Mouse (Mus musculus) right cerebral cortex, postnatal 36 days (tissue): ENCODE measurements around the gene Tenm3.

Experiments
- DNase-seq, 2 experiments: peaks; one replicate each; pipeline ENCODE4 v3.0.0; 2022; ENCODE audit warnings: low spot score in 2 of 2, mixed read lengths in 1 of 2

Gene Tenm3

DNA sequence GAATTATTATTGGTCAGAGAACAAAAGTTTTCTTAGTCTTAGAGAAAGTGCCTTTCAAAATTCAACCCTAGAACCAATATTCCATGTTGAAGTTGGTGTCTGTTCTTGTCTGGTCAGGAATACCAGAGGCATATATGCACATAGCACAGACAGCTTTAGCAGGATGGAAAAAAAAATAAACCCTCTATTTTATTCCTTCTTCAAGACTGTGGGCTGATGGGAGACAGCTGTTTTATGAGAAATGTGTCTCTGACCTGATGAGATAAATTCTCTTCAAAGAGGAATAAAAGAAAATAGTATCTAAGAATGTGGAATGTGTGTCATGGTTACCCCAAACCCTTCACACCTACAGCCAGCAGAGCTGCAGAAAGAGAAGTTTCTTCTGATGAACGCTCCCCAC is 173.4 kb downstream of the Tenm3 start:
- no peak for DNase-seq

DNA sequence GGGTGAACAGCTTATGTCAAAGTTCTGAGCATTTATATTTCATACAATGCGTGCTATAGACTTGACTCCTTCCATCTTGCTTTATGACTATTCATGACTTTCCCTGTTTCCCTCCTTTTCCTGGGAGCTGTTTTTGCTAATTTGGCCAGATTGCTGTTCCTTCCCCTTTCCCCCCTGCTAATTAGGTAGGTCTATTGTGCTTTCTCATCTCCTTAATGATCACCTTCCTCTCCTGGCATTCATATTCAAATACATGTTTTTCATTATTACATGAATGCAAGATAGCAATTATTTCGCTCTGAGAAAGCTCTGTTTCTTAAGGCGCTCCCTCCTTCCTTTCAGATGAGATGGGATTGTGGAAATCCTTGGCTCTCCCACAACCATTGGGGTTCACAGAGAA is 178.6 kb downstream of the Tenm3 start:
- no peak for DNase-seq

DNA sequence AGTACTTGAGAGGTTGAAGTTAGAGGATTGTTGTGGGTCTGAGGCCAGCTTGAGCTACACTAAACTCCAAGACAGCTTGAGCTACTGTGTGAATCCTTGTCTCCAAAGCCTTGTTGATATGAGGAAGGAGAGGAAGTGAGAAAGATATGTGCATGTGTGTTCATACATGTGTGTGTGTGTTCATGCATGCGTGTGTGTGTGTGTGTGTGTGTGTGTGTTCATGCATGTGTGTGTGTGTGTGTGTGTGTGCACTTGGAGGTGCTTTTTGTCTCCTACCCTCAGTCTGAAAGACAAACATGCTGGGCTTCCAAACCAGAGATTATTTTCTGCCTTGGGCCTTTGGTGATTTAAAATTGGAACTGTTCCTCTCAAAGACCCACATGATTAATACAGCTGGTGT is 184.5 kb downstream of the Tenm3 start:
- DNase-seq = no peak

DNA sequence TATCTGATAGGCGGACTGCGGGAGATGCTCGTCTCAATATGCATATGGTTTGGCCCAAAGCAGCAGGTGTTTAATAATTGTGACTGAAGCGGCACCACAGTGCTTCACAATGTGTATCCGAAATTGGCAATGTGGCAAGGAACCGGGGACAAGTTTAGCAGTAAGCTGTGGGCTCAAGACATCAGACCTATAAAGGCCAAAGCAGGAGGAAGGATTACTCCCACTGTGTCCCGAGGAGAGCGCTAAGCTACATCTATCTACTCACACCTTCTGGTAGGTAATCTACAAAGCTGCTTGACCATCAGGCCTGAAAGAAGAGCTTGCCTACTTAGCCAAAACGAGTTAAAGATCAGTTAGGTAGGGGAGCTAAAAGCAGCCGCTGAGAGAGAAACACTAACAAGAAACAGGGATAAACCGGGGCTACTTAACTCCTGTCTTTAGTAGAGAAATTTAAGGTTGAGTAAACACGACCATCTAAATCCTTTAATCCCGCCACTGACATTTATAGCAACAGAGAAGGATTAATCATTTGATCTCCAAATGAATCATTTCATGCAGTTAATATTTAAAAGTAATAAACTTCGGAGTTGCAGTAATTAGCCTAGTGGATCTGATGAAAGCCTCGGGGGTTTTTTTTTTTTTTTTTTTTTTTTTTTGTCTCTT is 188.2 kb downstream of the Tenm3 start:
- no peak for DNase-seq

DNA sequence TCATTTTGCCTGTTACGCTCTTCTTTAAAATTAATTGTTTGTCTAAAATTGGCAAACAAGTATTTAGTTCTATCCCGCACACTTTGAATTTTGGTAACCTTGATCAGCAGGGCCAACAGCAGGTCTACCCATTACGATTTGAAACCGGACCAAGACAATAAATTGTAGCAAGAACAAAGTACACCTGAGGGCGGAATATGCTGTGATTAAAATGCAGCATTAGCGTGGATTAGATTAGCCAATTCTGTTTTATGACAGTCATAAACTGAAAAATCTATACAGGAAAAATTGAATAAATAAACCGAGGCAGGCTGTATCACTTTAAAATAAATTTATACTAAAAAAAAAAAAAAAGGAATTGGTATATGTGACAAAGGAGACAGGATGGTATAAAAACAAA is 193.9 kb downstream of the Tenm3 start:
- DNase-seq = no peak

DNA sequence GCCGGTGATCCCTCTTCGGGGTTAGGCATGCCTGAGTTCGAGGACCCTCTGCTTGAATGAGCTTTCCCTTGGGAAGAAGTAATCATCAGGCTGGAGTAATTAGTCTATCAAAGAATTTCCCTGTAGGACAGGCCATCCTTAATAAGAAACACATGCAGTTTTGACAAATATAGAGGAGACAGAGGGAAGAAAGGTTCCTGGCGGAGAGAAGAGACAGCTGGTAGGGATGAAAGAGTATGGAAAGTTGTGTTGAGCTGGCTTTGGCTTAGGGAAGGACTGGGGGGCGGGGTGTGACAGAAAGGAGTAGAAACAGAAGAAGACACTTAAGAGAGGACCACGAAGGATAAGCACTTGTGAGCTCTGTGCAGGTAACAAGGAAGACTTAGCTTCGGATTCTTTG is 194.3 kb downstream of the Tenm3 start:
- DNase-seq = no peak

DNA sequence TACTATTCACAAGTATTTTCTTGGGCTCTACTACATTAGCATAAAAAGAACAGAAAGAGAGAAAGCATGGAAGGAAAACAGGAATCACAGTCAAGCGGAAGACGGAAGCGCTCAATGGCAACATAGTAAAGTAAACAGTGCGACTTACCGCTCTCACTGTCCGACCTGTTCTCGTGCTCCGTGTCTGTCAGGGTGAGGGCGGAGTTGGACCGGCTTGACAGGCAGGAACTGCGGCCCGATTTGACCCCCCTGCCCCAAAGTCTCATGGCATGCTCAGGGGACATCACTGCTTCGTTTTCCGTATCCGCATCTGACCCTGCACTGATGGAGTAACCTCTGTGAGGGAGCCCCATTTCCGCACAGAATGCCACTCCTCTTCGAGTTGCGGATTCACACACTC is 197.6 kb downstream of the Tenm3 start:
- DNase-seq = no peak

DNA sequence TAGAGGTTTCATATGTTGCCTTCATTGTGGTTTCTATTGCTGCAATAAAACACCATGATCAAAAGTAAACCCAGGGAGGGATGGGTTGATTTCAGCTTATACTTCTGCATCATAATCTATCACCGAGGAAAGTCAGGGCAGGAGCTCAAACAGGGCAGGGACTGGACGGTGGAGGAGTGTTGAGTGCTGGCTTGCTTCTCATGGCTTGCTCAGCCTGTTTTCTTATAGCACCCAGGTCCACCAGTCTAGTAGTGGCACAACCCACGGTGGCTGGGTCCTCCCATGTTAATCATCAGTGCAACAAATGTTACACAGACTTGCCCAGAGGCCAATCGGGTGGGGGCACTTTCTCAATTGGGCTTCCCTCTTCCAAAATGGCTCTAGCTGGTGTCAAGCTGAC is 205.6 kb downstream of the Tenm3 start:
- DNase-seq = no peak

DNA sequence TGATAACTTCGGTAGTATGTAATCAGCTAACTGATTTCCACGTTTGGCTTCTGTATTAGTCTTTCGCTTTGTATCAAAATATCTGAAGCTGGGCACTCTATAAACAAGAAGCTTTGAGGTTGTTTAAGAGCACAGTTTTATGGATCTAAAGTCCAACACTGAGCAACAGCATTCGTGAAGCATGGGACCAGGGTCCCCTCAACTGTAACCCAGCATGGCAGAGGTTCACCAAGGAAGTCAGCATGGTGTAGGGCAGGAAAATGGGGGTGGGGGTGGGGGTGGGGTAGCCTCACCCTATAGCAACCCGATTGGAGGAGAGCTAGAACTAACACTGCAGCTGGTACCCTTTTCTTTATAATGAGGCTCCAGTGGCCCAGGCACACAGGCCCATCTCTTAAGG is 206.8 kb downstream of the Tenm3 start:
- no peak for DNase-seq

DNA sequence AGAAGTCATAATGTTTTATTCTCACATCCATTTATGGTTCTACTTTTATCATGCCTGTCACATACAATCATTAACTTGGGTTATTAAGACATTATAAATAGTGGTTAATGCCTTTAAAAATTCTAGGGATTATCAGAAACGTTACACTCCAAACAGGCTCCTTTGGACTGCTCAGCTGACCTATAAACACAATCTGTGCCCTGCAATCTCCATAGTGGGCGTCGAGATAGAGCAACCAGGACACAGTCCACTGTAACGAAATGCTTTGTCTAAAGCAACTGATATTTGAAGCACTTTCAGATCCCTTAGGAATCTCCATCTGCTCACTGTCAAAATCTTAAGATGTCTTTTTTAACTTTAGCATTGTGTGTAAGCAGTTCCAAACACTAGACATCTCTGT is 207.9 kb downstream of the Tenm3 start:
- no peak for DNase-seq

DNA sequence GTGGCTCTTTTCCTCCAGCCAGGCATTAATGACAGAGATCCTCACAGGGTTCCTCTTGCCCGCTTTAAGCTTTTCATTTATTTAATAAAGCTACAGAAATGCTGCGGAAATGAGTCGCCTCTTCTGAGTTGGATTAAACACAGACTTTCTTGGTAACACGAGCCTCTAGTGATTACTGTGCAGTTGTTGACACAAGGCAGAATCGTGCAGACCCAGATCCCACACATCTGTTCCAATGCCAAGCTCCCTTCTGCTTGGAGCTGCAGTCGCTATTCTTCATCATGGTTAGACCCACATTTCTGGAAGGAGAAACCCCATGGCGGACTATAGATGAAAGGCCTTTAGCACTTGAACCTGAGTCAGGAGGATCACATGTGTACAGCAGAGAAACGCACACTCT is 210.3 kb downstream of the Tenm3 start:
- DNase-seq = no peak

DNA sequence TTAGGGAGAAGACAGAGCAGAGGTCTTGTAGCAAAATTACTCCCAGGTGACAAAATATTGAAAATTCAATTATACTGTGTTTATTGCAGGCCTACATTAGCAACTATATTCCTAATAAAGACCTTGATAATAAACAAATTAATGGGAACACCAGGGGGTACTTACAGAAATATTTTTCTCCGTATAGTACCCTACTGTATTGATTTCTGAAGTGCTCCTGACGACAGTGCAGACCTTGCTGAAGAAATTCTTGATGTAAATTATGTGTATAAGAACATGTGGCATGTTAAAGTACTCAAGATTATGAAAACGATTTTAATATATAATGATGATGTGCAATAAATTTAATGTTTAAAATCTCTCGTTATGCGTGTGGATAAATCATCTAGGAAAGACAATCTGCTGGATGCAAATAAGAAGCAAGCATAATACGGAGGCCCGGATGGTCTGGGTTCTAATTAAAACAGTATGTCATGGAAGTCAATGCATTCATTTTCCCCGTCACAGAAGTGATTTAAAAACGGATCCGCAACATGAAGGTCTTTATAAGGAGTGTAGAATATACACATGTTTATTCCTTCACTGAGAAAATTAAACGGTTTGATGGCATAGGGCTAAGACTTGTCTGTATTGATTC is 221.1 kb downstream of the Tenm3 start:
- no peak for DNase-seq

DNA sequence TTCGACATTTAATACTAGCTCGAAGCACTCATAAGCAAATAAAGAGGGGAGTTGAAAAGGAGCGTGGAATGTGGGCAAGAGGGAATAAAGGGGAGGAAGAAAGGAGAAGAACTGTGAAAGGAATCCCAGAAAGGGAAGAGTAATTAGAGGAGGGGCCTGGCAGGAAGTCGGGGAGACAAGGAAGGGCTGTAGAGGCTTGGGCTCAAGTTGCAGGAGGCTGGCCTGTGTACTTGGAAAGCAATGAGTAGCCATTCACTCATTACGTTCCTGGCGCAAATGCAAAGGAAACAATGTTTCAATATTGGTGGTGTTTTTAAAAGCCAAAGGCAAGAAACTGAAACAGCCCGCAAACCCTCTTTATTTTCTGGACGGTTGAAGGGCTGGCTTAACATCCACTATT is 228.7 kb downstream of the Tenm3 start:
- no peak for DNase-seq

DNA sequence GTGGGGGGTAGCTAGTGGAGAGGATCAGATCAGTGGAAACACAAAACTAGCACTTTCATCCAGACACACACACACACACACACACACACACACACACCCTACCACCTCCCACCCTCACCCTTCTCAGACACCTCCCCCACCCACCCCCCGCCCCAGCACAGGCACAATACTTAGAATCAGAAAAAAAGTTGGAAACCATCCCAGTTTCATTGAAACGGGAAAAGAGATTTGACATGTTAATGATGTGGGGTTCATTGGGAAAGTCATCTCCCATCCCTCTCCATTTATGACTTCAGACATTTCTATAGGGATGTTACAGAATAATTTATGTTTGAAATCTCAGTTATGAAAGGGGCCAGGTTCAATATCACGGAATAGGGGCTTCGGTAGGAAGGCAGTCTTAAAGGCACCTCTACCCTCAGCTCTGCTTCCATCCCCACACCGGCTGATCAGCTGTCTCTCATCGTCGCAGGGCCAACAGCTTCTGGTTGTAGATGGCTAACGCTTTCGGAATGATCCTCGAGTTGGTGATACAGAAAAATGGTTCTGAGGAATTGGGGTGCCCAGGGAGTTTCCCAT is 231.7 kb downstream of the Tenm3 start:
- no peak for DNase-seq

DNA sequence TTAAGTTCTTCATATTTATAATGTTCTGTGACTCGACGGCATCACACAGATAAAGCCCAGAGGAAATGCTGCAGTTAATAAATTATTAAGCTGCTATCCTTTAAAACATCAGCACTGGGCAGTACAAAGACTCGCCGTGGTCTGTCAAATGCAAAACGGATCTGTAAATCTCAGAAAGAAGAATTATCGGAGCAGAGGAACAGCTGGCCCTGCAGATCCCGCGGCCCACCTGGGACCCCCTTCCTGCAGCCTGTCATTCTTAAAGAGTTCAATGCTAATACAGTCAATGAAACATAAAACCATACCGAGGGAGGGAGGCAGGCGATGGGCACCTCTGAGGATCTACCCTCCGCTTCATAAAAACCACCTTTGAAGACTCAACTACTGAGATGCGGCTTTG is 232.6 kb downstream of the Tenm3 start:
- DNase-seq = no peak

DNA sequence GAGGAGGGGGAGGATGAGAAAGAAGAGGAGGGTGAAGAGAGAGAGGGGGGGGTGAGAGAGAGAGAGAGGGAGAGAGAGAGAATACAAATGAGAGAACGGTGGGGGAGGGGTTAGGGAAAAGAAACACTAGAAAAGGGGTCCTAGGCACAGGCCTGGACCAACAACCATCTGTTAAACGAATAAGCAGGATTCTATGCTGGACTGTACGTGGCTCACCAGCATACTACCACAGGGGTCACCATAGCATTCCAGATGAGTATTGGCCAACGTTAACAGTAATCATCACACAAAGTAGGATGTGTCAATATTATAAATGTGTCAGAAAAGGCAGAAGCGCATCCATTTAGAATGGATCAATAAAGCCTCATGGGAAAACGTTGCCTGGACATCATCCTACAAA is 233.4 kb downstream of the Tenm3 start:
- DNase-seq = no peak

DNA sequence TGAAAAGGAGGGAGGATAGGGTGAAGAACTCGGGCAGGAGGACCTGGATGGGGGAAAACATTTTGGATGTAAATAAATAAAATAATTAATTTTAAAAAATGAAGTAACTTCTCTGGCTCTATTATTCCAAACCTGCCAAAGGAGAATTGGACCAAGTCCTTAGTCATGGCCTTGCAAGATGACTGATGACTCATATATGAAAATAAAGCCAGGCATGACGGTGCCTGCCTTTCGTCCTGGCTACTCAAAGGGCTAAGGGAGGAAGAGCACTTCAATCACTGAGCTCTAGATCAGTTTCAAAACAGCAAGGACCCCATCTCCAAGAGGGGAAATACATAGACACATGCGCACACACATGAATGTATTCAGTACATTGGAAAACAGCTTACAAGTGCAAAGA is 234.1 kb downstream of the Tenm3 start:
- no peak for DNase-seq

DNA sequence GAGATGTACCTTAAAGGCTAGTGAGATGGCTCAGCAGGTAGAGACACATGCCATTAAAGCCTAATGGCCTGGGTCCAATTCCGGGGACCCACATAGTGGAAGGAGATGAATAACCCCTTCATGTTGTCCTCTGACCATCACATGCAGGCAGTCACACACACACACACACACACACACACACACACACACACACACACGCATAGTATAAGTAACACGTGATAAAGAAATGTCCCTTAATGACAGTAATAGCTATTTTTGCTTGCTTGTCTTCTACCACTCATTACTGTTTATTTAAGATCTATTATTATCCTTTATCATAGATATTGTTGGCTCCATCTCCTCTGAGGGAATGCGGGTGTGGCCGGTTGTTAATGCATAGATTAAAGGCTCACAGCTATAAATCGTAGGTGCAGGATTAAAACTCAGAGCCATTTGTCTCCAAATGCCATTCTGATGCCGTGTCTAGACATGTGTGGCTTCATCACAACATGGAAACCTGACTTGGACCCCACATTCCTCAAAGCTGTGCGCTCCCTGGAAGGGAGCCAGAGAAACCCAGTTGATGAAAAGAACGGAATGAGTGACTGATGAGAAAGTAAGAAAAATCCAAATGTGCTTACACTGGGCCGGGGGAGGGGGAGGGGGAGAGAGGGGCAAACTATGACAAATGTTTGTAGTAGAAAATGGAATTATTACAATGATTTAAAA is 239.4 kb downstream of the Tenm3 start:
- no peak for DNase-seq

DNA sequence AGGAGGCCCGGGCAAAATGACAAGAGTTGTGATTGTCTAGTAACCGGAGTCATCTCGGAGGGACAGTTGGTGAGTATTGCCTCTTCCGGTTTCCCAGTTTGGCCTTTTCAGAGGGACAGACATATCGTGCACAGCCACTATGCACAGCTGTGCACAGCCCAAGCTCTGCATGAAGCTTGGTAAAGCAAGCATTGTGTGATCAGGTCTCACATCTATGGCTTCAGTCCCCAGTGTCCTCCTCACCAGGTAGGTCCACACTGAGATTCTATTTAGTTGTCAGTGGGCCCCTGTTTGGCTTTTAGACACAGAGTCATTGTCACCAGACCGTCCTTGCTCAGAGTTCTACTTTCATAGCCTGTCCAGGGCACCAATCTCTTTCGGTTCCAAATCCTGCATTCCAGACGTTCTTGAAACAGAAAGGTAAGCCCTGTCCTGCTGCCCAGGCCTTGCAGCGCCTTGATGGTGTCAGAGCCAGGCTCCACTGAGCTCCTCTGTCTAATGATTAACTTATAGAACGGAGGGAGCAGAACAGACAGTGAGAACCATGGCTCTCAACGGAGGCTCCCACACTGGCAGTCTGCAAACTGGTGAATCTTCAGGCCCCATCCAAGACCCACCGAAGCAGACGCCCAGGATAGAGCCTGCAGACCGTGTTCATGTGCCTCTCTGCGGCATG is 240.4 kb downstream of the Tenm3 start:
- no peak for DNase-seq

DNA sequence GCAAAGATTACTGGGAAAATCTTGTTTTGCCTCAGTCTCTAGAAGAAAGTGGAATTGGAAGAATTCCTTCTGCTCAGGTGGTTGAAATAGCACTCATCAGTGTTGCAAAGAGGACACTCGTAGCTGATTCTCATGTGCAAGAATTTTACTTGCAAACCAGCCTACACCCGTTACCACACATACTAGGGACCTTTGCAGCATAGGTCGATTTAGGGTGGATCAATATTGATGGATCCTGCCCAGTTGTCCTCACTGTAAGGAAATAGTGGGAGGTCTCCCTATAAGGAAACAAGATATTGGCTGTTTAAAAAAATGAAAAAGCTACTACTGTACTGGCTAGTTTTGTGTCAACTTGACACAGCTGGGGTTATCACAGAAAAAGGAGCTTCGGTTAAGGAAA is 242.1 kb downstream of the Tenm3 start:
- DNase-seq = no peak

DNA sequence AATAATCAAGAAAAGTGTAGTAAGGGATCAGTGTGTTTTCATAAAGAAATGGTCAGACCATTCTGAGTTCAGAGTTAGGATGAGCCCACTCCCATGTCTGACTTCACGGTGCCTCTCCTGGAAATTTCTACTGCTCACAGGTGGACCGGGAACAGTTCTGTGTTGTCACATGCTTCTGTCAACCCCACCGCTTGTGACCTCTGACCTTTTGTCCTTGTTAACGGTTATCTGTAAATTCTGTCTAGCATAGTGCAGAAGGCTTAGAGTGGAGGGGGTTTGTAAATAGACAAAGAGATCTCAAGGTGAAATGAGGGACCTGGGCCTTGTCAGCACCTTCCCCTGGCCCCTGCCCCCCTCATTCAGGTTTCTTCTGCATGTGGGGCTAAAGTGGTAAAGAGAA is 244.7 kb downstream of the Tenm3 start:
- DNase-seq = no peak

DNA sequence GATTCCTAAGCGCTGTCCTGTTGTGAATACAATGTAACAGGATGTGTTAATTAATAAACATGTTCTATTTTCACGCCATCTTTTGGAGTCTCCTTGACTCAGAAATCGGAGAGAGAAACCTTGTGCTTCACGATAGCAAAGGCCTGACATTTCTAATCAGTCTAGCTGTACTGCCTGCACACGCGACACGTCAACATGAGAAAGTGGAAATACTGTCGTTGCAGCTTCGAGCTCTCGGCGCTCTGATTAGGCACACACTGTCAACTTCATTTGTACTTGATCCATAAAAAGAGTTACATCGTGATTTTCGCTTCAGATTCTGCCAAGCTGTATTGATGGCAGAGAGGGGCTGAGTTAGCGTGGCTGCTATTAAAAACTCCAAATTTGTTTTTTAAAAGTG is 247.4 kb downstream of the Tenm3 start:
- no peak for DNase-seq
